Mouse (Mus musculus): Measurements from ENCODE around the gene Rpn1. TPM values are rescaled to one million over a fixed set of nuclear protein-coding genes. Genes with fewer than 3 reads are reported as not detected.

Gene Rpn1
- polyA plus RNA-seq, 1 experiment from 2014 or later, result 462 TPM

DNA sequence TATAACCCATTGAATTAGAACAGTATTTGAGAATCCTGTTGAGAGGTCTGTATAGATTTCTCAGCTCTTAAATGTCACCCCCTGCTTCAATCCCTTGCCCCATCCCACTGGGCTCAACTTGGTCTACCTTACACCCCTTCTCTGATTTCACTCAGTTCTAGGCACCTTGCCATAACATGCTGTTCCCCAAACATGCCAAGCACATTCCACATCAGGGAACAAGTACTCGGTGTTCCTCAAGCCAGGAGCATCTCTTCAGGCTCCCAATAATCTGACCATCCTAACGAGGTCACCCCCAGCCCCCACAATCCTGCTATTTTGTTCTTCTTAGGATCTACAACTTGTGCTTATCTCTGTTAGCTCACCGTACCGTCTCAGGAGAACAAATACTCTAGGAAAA, 21.9 kb upstream of the Rpn1 start:
- H3K36me3 ChIP-seq (ENCODE audit: control insufficient read depth, insufficient read depth, low read length), result no peaks in the 10 kb centered on the region
- H3K4me1 ChIP-seq (ENCODE audit: control insufficient read depth, insufficient read depth, low read length), result no peaks in the 10 kb centered on the region
- H3K4me2 ChIP-seq (ENCODE audit: low read depth, low read length), result no peak overlapping the region
- no peak overlapping the region for H3K4me3 ChIP-seq (ENCODE audit: low read length)
- WGBS, result 80% methylated on average over 4 of the region's 4 CpGs
- H3K27ac ChIP-seq (ENCODE audit: low read length), result no peak overlapping the region
- no peak overlapping the region for H3K9ac ChIP-seq (ENCODE audit: low read depth, low read length)
- H3K27me3 ChIP-seq (replicated peaks; ENCODE audit: control insufficient read depth, insufficient read depth, low read length), result no peaks in the 10 kb centered on the region
- H3K9me3 ChIP-seq (ENCODE audit: control insufficient read depth, low read length), result no peaks in the 10 kb centered on the region
- ATAC-seq, result no peak

DNA sequence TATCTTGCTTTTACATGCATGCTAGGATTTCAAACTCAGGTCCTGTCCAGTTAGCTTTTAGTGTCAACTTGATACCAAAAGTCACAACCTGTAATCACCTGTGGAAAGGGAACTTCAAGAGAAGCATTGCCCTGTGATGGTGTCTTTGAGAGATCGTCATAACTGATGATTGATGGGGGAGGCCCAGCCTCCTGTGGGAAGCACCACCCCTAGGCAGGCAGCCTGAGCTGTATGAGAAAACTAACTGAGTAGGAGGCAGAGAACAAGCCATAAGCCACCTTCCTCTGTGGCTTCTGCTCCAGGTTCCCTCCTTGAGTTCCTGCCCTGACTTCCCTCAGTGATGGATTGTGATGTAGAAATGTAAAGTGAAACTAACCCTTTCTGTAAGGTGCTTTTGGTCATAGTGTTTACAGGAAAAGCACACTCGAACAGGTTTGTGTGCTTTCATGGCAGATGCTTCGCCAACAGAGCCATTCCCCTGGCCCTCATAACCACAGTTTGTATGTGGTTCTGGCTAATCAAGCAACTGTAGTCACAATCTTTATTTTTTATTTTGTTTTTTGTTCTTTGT, 20.1 kb upstream of the Rpn1 start:
- H3K27ac ChIP-seq (ENCODE audit: low read length), result no peak overlapping the region
- H3K27me3 ChIP-seq (replicated peaks; ENCODE audit: control insufficient read depth, insufficient read depth, low read length), result no peaks in the 10 kb centered on the region
- H3K9ac ChIP-seq (ENCODE audit: low read depth, low read length), result no peak overlapping the region
- H3K9me3 ChIP-seq (ENCODE audit: control insufficient read depth, low read length), result no peaks in the 10 kb centered on the region
- H3K4me1 ChIP-seq (ENCODE audit: control insufficient read depth, insufficient read depth, low read length), result no peaks in the 10 kb centered on the region
- H3K4me2 ChIP-seq (ENCODE audit: low read depth, low read length), result no peak overlapping the region
- ATAC-seq, result no peak
- H3K36me3 ChIP-seq (ENCODE audit: control insufficient read depth, insufficient read depth, low read length), result no peaks in the 10 kb centered on the region
- no peak overlapping the region for H3K4me3 ChIP-seq (ENCODE audit: low read length)
- 76% methylated on average over 3 of the region's 3 CpGs for WGBS

DNA sequence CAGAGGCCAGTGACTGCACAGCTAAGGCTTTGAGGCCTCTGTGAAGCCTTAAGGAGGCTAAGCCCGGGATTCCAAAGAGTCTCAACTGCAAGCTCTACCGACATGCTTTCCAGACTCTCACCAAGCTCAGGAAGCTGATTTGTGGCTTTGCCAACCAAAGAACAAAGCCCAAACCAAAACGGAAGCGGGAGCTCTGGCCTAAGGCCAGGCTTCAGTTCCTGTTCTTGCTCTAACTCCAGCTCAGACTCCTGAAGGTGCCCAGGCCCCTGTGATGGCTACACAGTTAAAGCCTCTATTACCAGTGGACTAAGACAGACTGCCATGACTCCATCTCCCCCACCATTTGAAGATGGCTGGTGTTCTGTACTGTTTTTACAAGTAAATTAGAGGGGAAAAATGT, 19.2 kb upstream of the Rpn1 start:
- Histone ChIP-seq H3K4me1 (ENCODE audit: control insufficient read depth, insufficient read depth, low read length) (no peaks in the 10 kb centered on the region), H3K9ac (ENCODE audit: low read depth, low read length) (no peak overlapping the region), H3K9me3 (ENCODE audit: control insufficient read depth, low read length) (no peaks in the 10 kb centered on the region), H3K4me3 (ENCODE audit: low read length) (no peak overlapping the region), H3K27me3 (replicated peaks; ENCODE audit: control insufficient read depth, insufficient read depth, low read length) (no peaks in the 10 kb centered on the region), H3K27ac (ENCODE audit: low read length) (no peak overlapping the region; the same call in 1 of the 2 replicates), H3K4me2 (ENCODE audit: low read depth, low read length) (no peak overlapping the region), H3K36me3 (ENCODE audit: control insufficient read depth, insufficient read depth, low read length) (no peaks in the 10 kb centered on the region)
- ATAC-seq, result no peak
- 45% methylated on average over 4 of the region's 4 CpGs for WGBS

DNA sequence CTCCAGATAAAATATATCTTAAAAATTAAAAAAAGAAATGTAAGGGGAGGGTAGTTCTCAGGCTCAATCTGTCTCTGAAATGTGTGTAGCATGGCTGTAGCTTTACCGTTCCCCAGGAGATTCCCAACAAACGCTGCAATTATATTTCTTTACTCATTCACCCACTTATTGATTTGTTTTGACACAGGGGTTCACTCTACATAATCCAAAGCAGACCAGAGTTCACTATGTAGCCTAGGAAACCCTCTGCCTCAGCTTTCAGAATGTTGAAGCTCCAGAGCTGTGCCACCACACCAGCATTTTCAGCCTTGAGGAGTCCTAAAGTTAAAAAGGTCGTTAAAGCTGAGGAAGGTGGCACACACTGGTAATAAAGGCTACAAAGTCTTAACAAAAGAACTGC, 18.3 kb upstream of the Rpn1 start:
- no peaks in the 10 kb centered on the region for H3K27me3 ChIP-seq (replicated peaks; ENCODE audit: control insufficient read depth, insufficient read depth, low read length)
- no peak overlapping the region for H3K4me2 ChIP-seq (ENCODE audit: low read depth, low read length)
- no peaks in the 10 kb centered on the region for H3K36me3 ChIP-seq (ENCODE audit: control insufficient read depth, insufficient read depth, low read length)
- H3K4me1 ChIP-seq (ENCODE audit: control insufficient read depth, insufficient read depth, low read length), result no peaks in the 10 kb centered on the region
- ATAC-seq, result no peak
- no peak overlapping the region for H3K9ac ChIP-seq (ENCODE audit: low read depth, low read length)
- H3K9me3 ChIP-seq (ENCODE audit: control insufficient read depth, low read length), result no peaks in the 10 kb centered on the region
- no peak overlapping the region for H3K27ac ChIP-seq (ENCODE audit: low read length)
- WGBS, result 59% methylated on average over 3 of the region's 3 CpGs
- no peak overlapping the region for H3K4me3 ChIP-seq (ENCODE audit: low read length)

DNA sequence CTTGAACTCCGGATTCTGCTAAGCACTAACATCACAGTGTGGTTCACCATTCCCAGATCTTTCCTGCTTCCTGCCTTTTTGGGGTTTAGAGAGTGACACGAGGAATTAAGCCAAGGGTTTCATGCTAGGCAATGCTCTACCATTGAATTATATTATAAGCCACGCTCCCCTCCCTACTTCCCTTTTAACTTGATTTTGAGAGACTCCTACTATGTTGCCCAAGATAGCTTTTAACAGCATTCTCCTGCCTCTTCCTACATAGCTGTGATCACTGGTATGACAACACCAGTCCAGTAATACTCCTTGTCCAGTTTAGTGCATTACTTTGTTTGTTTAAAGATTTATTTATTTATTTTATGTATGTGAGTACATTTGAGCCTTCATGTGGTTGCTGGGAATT, 16.6 kb upstream of the Rpn1 start:
- Histone ChIP-seq H3K27me3 (replicated peaks; ENCODE audit: control insufficient read depth, insufficient read depth, low read length) (no peaks in the 10 kb centered on the region), H3K36me3 (ENCODE audit: control insufficient read depth, insufficient read depth, low read length) (no peaks in the 10 kb centered on the region), H3K4me1 (ENCODE audit: control insufficient read depth, insufficient read depth, low read length) (no peaks in the 10 kb centered on the region), H3K27ac (ENCODE audit: low read length) (no peak overlapping the region), H3K4me2 (ENCODE audit: low read depth, low read length) (no peak overlapping the region), H3K4me3 (ENCODE audit: low read length) (no peak overlapping the region), H3K9me3 (ENCODE audit: control insufficient read depth, low read length) (no peaks in the 10 kb centered on the region), H3K9ac (ENCODE audit: low read depth, low read length) (no peak overlapping the region)
- 63% methylated on average over 3 of the region's 3 CpGs for WGBS
- ATAC-seq, result no peak

DNA sequence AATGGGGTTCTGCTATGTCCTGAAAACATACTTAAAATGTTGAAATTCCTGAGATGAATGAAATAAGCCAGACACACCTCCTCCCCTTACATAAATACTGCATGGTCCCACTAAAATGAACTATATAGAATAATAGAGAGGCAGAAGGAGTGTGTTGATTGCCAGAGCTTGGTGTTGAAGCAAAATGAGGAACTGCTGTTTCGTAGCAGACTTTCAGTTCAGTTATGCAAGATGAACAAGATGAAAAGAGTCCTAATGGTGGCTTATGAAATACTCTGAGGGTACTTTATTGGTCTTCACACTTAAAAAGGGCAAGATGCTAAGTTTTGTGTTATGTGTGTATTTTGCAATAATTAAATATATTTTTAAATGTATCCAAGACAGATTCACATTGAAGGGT, 15.5 kb upstream of the Rpn1 start:
- 85% methylated on average over 1 of the region's 1 CpGs for WGBS
- H3K4me2 ChIP-seq (ENCODE audit: low read depth, low read length), result no peak overlapping the region
- H3K27me3 ChIP-seq (replicated peaks; ENCODE audit: control insufficient read depth, insufficient read depth, low read length), result no peaks in the 10 kb centered on the region
- H3K9ac ChIP-seq (ENCODE audit: low read depth, low read length), result no peak overlapping the region
- H3K27ac ChIP-seq (ENCODE audit: low read length), result no peak overlapping the region
- H3K4me1 ChIP-seq (ENCODE audit: control insufficient read depth, insufficient read depth, low read length), result no peaks in the 10 kb centered on the region
- no peaks in the 10 kb centered on the region for H3K9me3 ChIP-seq (ENCODE audit: control insufficient read depth, low read length)
- no peak overlapping the region for H3K4me3 ChIP-seq (ENCODE audit: low read length)
- H3K36me3 ChIP-seq (ENCODE audit: control insufficient read depth, insufficient read depth, low read length), result no peaks in the 10 kb centered on the region
- no peak for ATAC-seq

DNA sequence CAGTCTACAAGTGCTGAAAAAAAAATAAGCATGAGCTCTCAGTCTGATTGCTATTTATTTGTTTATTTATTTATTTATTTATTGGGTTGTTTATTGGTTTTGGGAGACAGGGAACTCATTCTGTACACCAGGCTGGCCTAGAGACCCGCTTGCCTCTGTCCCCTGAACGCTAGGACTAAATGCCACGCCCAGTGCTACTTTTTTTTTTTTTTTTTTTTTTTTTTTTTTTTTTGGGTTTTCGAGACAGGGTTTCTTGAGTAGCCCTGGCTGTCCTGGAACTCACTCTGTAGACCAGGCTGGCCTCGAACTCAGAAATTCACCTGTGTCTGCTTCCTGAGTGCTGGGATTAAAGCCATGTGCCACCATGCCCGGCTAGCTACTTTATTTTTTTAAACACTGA, 13.8 kb upstream of the Rpn1 start:
- 71% methylated on average over 6 of the region's 6 CpGs for WGBS

DNA sequence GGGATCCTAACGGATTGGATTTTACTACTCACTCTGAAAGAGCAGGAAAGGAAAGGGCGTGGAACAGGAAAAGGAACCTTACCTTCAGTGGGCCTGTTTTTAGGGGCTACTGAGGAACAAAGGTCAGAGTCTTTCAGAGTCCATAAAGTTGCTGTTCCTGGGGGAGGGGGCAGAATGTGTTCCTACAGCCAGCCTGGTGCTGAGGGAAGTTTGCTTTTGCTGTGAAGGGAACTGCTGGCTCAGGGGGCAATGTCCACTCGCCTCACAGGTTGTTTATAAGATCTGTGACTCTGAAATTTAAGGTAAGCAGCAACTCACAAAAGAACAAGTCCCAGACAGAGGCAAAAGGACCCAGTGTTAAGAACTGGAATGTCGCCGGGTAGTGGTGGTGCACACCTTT, 13.1 kb upstream of the Rpn1 start:
- peak overlapping the region; percentile 74 for H3K27ac ChIP-seq (ENCODE audit: low read length)
- H3K36me3 ChIP-seq (ENCODE audit: control insufficient read depth, insufficient read depth, low read length), result no peaks in the 10 kb centered on the region
- 66% methylated on average over 5 of the region's 5 CpGs for WGBS
- 0 out of 2 replicates have a peak, but pooled peaks cover 2% of the 10 kb centered on the region for H3K4me1 ChIP-seq (ENCODE audit: control insufficient read depth, insufficient read depth, low read length)
- ATAC-seq, result peak; percentile 75
- no peaks in the 10 kb centered on the region for H3K9me3 ChIP-seq (ENCODE audit: control insufficient read depth, low read length)
- H3K4me3 ChIP-seq (ENCODE audit: low read length), result no peak overlapping the region
- peak overlapping the region; percentile 13; the same call in 1 of the 2 replicates for H3K4me2 ChIP-seq (ENCODE audit: low read depth, low read length)
- H3K27me3 ChIP-seq (replicated peaks; ENCODE audit: control insufficient read depth, insufficient read depth, low read length), result no peaks in the 10 kb centered on the region
- H3K9ac ChIP-seq (ENCODE audit: low read depth, low read length), result 0 out of 2 replicates have a peak overlapping the region, but pooled peaks have one; percentile 12

More for the DNA sequence above, 13.8 kb upstream of the Rpn1 start:
- no peaks in the 10 kb centered on the region for H3K27me3 ChIP-seq (replicated peaks; ENCODE audit: control insufficient read depth, insufficient read depth, low read length)
- H3K27ac ChIP-seq (ENCODE audit: low read length), result peak overlapping the region; percentile 74
- H3K4me1 ChIP-seq (ENCODE audit: control insufficient read depth, insufficient read depth, low read length), result 0 out of 2 replicates have a peak, but pooled peaks cover 2% of the 10 kb centered on the region
- no peak overlapping the region for H3K9ac ChIP-seq (ENCODE audit: low read depth, low read length)
- H3K36me3 ChIP-seq (ENCODE audit: control insufficient read depth, insufficient read depth, low read length), result no peaks in the 10 kb centered on the region
- ATAC-seq, result no peak
- H3K4me2 ChIP-seq (ENCODE audit: low read depth, low read length), result no peak overlapping the region
- no peak overlapping the region for H3K4me3 ChIP-seq (ENCODE audit: low read length)
- H3K9me3 ChIP-seq (ENCODE audit: control insufficient read depth, low read length), result no peaks in the 10 kb centered on the region

DNA sequence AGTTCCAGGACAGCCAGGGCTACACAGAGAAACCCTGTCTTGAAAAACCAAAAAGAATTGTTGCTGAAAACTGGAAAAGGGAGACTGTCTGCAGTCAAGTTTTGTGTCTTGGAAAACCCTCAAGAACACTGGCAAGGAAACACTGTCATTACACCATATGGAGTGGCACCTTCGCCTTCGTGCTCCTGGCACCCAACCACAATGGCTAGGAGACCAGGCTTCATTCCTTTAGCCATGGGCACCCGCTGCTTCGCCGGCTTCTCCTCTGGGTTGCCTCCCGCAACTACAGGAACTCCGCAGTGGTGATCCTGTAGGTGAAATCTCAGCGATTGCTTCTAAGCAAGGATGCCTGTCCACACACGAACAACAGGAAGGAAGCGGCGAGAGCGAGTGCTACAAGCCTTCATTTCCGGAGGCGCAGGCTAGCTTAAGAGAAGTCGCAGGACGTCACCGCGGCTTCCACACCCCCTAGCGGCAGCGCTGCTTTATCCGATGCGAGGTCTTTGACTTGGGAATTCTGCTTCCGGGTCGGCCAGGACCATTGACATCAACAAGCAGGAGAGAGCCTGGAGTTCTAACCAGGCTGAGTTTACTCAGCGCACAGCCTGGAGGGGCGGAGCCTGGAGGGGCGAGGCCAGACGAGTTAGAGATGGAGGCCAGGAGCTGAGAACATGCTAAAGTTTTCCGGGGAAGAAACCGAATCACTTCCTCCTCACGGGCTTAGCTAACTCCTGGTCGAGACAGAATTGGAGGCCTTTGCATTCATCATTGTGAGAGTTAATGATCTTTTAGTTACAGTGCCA, 9.3 kb upstream of the Rpn1 start:
- Histone ChIP-seq H3K36me3 (ENCODE audit: control insufficient read depth, insufficient read depth, low read length) (no peaks in the 10 kb centered on the region), H3K27ac (ENCODE audit: low read length) (peak overlapping the region; percentile 90), H3K9me3 (ENCODE audit: control insufficient read depth, low read length) (no peaks in the 10 kb centered on the region), H3K4me1 (ENCODE audit: control insufficient read depth, insufficient read depth, low read length) (0 out of 2 replicates have a peak, but pooled peaks cover 2% of the 10 kb centered on the region), H3K27me3 (replicated peaks; ENCODE audit: control insufficient read depth, insufficient read depth, low read length) (no peaks in the 10 kb centered on the region), H3K4me3 (ENCODE audit: low read length) (peak overlapping the region; percentile 50), H3K9ac (ENCODE audit: low read depth, low read length) (peak overlapping the region; percentile 75), H3K4me2 (ENCODE audit: low read depth, low read length) (peak overlapping the region; percentile 85)
- WGBS, result 4% methylated on average over 32 of the region's 32 CpGs
- ATAC-seq, result peak; percentile 97
